Mouse (Mus musculus) C2C12 (cell line): ENCODE data around the gene Crtam.

Source experiments
- CTCF ChIP-seq: IDR thresholded peaks from one replicate; pipeline ENCODE4 v1.5.1; 2011; ENCODE audit not compliant: control insufficient read depth, insufficient read depth, insufficient read length
- FOSL1 ChIP-seq: IDR thresholded peaks from one replicate; pipeline ENCODE4 v1.8.0; 2011; ENCODE audit warnings: mild to moderate bottlenecking, low read length; ENCODE audit not compliant: poor library complexity, insufficient read depth, severe bottlenecking
- MYOD1 ChIP-seq: IDR thresholded peaks from one replicate; pipeline ENCODE4 v1.6.1; 2011; ENCODE audit warnings: low read depth; ENCODE audit not compliant: control insufficient read depth, insufficient read length
- MYOG ChIP-seq: IDR thresholded peaks from one replicate; pipeline ENCODE4 v1.6.1; 2011; ENCODE audit not compliant: control insufficient read depth, insufficient read length; ENCODE audit errors: extremely low read depth
- USF1 ChIP-seq: IDR thresholded peaks from one replicate; pipeline ENCODE4 v1.6.1; 2011; ENCODE audit warnings: low read depth, mild to moderate bottlenecking, control low read depth, moderate library complexity

DNA sequence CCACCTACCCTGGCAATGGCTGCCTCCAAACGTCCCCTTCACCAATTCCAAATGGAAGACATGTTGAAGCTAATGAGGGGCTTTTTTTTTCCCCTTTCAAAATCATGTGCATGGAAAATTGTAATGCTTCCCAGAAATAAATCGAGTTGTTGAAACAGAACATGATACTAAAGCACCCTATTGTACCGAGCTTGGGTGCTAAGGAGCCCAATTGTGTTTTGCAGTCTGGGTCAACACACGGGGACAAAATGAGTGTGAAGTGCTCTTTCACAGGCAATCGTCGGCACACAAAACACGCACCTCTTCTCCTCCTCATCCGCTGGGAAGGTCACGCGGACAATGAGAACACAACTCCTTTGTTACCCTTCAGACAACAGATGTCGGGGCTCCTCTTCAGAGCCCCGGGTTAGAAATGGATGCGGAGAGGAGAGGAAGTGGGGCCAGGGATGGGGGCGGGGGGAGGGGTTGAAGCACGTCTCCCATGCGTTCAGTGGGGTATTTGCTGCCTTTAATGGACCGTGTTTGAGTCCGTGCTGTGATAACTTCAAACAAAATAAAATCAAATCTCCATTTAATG is 55.3 kb downstream of the Crtam start:
- TF ChIP-seq CTCF, result no peak
- TF ChIP-seq FOSL1, result no peak
- no peak for TF ChIP-seq MYOD1
- TF ChIP-seq MYOG, result no peak
- no peak for TF ChIP-seq USF1
